Comparison of ENCODE assay signal across 7 mouse cellular contexts in the genomic region with DNA sequence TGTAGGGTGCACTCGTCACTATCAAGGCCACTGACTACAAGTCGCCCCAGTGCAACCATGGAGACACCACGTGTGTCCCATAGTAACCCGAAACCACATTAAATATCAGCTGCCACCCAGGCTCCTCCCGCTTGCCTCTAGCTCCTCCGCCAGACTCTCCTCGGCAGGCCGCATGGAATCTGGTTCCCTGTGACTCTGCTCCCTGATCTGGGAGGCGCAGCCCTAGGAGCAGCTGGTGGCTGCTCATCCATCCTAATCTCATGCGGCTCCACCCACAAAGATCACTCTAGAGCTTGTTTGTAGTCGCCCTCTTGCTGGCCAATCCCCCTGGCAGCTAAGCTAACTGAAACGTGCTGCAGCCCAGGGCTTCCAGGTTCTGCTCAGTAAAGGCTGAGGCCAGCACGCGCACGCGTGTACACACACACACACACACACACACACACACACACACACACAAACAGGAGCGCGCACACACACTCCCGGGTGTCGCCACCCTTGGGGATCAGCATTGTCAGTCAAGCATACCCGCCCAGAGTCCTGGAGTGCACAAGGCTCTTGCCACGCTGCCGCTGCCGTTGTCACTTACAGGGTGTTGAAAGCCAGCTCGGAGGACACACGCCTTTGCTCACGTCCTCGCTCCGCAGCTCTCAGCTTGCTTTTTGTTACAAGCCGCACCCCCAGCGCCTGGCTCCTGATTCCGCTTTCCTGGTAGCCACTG.
A peak's percentile ranks its signal among the peaks of the same experiment; 100 is the strongest.
DNase-seq lines count a peak whose midpoint lies in the region; ATAC-seq lines count a peak whose summit lies in the region.

No protein-coding gene starts in this region.

- H3K27me3 ChIP-seq in liver, embryonic 12.5 days (replicated peaks): peaks cover 19% of the 10 kb centered on the region

- ATAC-seq in liver, embryonic 12.5 days: peak; percentile 32; the same call in 1 of the 2 replicates

- no peaks in the 10 kb centered on the region for H3K9me3 ChIP-seq in liver, embryonic 12.5 days (replicated peaks)

- H3K27ac ChIP-seq in liver, embryonic 12.5 days: no peak overlapping the region

- no peaks in the 10 kb centered on the region for H3K36me3 ChIP-seq in liver, embryonic 12.5 days

- 2% methylated on average over 32 of the region's 32 CpGs for WGBS in liver, embryonic 12.5 days (ENCODE audit: insufficient replicate concordance)

- H3K4me2 ChIP-seq in liver, embryonic 12.5 days: peak overlapping the region; percentile 55

- no peaks in the 10 kb centered on the region for H3K4me1 ChIP-seq in liver, embryonic 12.5 days

- DNase-seq in adrenal gland, postnatal 14 days: peak; percentile 45
- peak; percentile 74 to 76 for DNase-seq in cerebellum, postnatal 36 days
- peak; percentile 22 for DNase-seq in gastrocnemius, postnatal 14 days
- DNase-seq in kidney, postnatal 4 days: peak; percentile 36 to 61
- DNase-seq in ovary, postnatal 10 days (ENCODE audit: low spot score): peak; percentile 1
- DNase-seq in MN1 (ENCODE audit: low spot score): no peak

- intact Hi-C loops in gastrocnemius, postnatal 14 days (cut with DNase I; ENCODE audit: low total_unique reads): no loop called here

- H3K4me3 ChIP-seq in liver, embryonic 12.5 days: peak overlapping the region; percentile 22

- H3K9ac ChIP-seq in liver, embryonic 12.5 days: no peak overlapping the region
